Mouse (Mus musculus) spleen, adult 2 months (tissue): ENCODE data around the gene Gpc5.

Experiments used
- CTCF ChIP-seq: fragments of 200-500 bp; IDR thresholded peaks from 2 replicates; pipeline ENCODE4 v1.5.1; 2011; ENCODE audit warnings: mild to moderate bottlenecking, inconsistent platforms; ENCODE audit not compliant: insufficient read depth, insufficient read length, insufficient replicate concordance; ENCODE audit errors: extremely low read depth
- POLR2A ChIP-seq: fragments of 200-500 bp; IDR thresholded peaks from 2 replicates; pipeline ENCODE4 v1.6.1; 2011; ENCODE audit warnings: low read depth, low read length, inconsistent platforms

DNA sequence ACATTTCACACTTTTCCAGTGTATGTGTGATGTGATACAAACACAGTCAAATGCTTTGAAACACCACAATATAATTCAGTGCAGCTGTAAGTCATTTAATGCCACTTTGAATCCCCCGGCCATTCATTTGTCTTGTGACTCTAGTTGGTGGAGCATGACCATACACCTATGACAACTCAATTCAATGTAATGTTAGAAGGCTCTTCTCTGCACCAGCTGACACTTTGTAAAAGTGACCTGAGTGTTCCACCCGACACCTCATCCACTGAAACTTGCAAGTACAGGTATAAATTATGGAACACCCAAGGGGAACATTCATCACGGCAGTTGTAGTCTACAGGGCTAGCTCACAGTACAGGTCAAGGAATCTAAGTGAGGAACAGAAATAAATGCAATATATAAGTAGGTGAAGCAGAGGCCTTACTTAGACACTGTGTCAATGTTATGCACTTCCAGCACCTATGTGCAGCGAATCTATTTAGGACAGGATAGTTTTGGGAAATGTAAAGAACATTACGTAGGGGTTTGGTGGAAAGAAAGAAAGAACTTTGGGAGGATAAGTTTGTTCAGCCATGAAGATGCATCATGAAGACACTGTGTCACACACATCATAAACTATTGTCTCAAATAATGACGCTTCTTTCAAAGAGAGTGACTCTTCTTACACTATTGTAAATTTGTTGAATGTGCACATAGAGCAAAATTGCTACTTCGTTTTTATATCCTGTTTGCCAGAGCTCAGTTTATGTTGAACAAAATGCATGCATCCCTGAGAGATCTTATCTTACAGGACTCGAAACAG lies 1381.6 kb downstream of the Gpc5 start:
- no peak for TF ChIP-seq CTCF
- no peak for TF ChIP-seq POLR2A
